Mouse (Mus musculus) neural tube, embryonic 13.5 days (tissue): ENCODE data around the gene Fkbp3. TPM values are rescaled to one million over a fixed set of nuclear protein-coding genes. Genes with fewer than 3 reads are reported as not detected.
"Not testable (repeated sequence)": the region's sequence is repeated elsewhere in the genome, so short reads cannot be mapped to it uniquely, and the experiment has no call there.

Source experiments
- ATAC-seq: fragments of 200-750 bp; cut with Nextera tagmentation; 2 replicates; pipeline ENCODE4 v1.8.0; 2017; ENCODE audit warnings: low read depth, mild to moderate bottlenecking, moderate TSS enrichment, moderate library complexity
- H3K27ac ChIP-seq: fragments of 300-500 bp; sonication (generic); replicated peaks from 2 replicates; pipeline ENCODE4 v1.5.1; 2015; ENCODE audit warnings: moderate library complexity, mild to moderate bottlenecking, inconsistent platforms
- H3K27me3 ChIP-seq: fragments of 300-500 bp; sonication (generic); 2 replicates; pipeline ENCODE4 v1.6.1; 2015; ENCODE audit warnings: mild to moderate bottlenecking, inconsistent platforms
- H3K36me3 ChIP-seq: fragments of 300-500 bp; sonication (generic); 2 replicates; pipeline ENCODE4 v1.6.1; 2015; ENCODE audit warnings: mild to moderate bottlenecking, inconsistent platforms
- H3K4me1 ChIP-seq: fragments of 300-500 bp; sonication (generic); replicated peaks from 2 replicates; pipeline ENCODE4 v1.6.1; 2015; ENCODE audit warnings: inconsistent platforms
- H3K4me2 ChIP-seq: fragments of 300-500 bp; sonication (generic); 2 replicates; pipeline ENCODE4 v1.6.1; 2015; ENCODE audit warnings: inconsistent platforms, mild to moderate bottlenecking, moderate library complexity
- H3K4me3 ChIP-seq: fragments of 300-500 bp; sonication (generic); 2 replicates; pipeline ENCODE4 v1.5.1; 2015; ENCODE audit warnings: mild to moderate bottlenecking, inconsistent platforms
- H3K9ac ChIP-seq: fragments of 300-500 bp; sonication (generic); 2 replicates; pipeline ENCODE4 v1.6.1; 2015; ENCODE audit warnings: moderate library complexity, mild to moderate bottlenecking, inconsistent platforms
- H3K9me3 ChIP-seq: fragments of 300-500 bp; sonication (generic); 2 replicates; pipeline ENCODE4 v1.6.1; 2016; ENCODE audit warnings: inconsistent platforms
- WGBS: fragments of 180-500 bp; shearing (Covaris S2); methylation state at CpG from one replicate; pipeline ENCODE4 v1.1.7; 2015; 5-methylcytosine and 5-hydroxymethylcytosine counted together
- polyA plus RNA-seq: library from polyadenylated mRNA; unstranded; fragments of >200 nt; fragmentation: Nextera tagmentation; extraction: Ambion mirVana; gene quantifications from 2 replicates; pipeline ENCODE4 v1.2.1, GENCODE M21; 2015

Gene Fkbp3
- 460 and 490 TPM in 2 replicates for polyA plus RNA-seq

DNA sequence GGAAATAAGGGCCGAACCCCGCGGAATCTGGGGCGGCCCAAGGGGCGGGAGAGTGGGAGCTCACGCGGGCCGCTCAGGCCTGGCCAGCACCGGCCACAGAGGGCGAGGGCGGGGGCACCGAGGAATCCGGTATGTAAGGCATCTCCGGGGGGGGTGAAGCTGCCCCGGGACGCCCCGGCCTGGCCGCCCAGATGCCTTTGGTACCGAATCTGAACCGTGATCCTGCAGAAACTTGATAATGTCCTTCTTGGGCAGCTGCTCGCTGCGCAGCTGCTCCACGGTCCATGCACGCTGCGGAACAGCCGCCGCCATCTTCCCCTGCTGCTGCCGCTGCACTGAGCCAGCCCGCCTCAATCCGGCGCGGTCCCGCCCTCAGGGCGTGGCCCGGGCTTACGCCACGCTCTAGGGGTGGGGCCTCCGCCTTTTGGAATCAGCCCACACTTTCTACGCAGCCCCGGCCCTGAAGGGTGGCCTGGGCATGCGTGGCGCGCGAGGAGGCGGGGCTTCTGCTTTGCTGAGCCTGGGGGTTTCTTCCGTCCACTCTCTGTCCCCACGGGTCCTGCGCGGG is at the start of gene Fkbp3:
TSS of gene Fkbp3 (minus strand) at position 397 of the 568 bp plus-strand sequence.
- H3K27ac ChIP-seq, result peak within 1 kb of the TSS; percentile 94
- under 1% methylated on average over 49 of the region's 49 CpGs for WGBS
- peak; percentile 99 for ATAC-seq

GRCm38 (mm10) chr12:65119451-65119850 is 45.6 kb upstream of the Fkbp3 start:
- Histone ChIP-seq H3K4me2 (no peak overlapping the region), H3K4me1 (no peaks in the 10 kb centered on the region), H3K9ac (no peak overlapping the region), H3K36me3 (peaks cover 69% of the 10 kb centered on the region), H3K27me3 (no peaks in the 10 kb centered on the region), H3K27ac (no peak overlapping the region), H3K9me3 (no peaks in the 10 kb centered on the region), H3K4me3 (no peak overlapping the region)
- no peak for ATAC-seq
- WGBS, result 88% methylated on average over 5 of the region's 5 CpGs

More for the DNA sequence above, at the start of gene Fkbp3:
- Histone ChIP-seq H3K4me2 (peak within 1 kb of the TSS; percentile 72), H3K36me3 (peaks cover 8% of the 10 kb centered on the region), H3K4me3 (peak within 1 kb of the TSS; percentile 87), H3K9me3 (no peaks in the 10 kb centered on the region), H3K9ac (peak within 1 kb of the TSS; percentile 95), H3K4me1 (peaks cover 46% of the 10 kb centered on the region), H3K27me3 (no peaks in the 10 kb centered on the region)

DNA sequence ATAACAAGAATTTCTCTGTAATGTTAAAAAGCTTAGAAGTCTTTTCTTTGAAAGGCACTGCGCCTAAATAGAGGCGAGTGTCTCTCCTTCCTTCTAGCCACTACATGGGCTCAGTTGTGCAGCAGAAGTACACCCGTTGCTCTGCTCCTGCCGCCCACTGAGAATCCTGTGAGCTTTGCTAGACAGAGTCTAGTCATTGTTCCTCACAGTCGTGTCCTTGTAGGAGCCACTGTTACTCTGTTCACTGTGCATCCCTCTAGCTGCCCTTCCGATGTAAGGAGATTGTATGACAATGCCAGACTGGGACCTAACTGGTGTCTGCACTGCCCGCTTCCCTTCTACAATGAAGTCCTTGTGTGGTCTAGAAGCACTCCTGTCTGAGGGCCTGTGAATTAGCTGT is 45.2 kb upstream of the Fkbp3 start:
- Histone ChIP-seq H3K4me3 (no peak overlapping the region), H3K27me3 (no peaks in the 10 kb centered on the region), H3K9ac (no peak overlapping the region), H3K4me2 (no peak overlapping the region), H3K27ac (no peak overlapping the region), H3K4me1 (no peaks in the 10 kb centered on the region), H3K36me3 (peaks cover 70% of the 10 kb centered on the region), H3K9me3 (no peaks in the 10 kb centered on the region)
- WGBS, result 81% methylated on average over 7 of the region's 7 CpGs
- ATAC-seq, result no peak

DNA sequence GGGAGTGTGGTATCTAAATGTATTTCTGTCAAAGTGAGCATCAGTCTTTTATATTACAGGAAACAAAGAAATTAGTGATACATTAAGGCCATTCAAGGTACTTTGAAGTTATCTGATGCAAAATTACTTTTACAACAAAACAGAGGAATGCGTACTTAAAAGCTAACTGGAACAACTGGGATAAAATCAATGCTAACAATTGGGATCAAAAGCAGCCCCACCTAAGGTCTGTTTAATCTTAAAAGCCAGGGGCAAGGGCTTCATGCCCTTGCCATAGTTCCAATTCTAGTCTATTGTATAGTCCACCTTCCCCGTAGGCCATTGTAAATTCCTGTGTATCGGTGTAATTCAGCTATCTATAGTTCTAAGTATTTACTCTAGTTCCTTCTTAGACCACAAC is 41.2 kb upstream of the Fkbp3 start:
- 97% methylated on average over 3 of the region's 3 CpGs for WGBS
- not testable (repeated sequence) for H3K27me3 ChIP-seq, H3K9me3 ChIP-seq, ATAC-seq, H3K9ac ChIP-seq, H3K4me3 ChIP-seq, H3K27ac ChIP-seq, H3K4me1 ChIP-seq, H3K4me2 ChIP-seq
- H3K36me3 ChIP-seq, result peaks cover 44% of the 10 kb centered on the region

DNA sequence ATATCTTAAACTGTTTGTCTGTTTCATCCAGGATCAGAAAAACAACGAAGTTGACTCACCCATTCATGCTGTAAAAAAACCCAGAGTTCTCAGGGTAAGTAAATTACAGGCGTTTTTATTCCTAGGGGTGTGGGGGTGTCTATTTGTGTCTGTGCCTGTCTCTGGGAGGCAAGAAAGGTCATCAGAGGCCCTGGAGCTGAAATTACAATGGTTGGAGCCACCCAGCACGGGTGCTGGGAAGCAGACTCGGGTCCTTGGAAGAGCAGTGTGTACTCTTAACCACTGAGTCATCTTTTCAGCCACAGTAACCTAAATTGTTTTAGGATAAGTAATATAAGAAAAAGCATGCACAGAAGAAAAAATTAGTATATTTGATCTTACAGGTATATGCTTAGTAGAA is 40.1 kb upstream of the Fkbp3 start:
- H3K9me3 ChIP-seq, result no peaks in the 10 kb centered on the region
- no peaks in the 10 kb centered on the region for H3K4me1 ChIP-seq
- no peak for ATAC-seq
- no peak overlapping the region for H3K4me2 ChIP-seq
- H3K4me3 ChIP-seq, result no peak overlapping the region
- no peak overlapping the region for H3K9ac ChIP-seq
- H3K27me3 ChIP-seq, result no peaks in the 10 kb centered on the region
- H3K27ac ChIP-seq, result no peak overlapping the region
- 93% methylated on average over 4 of the region's 4 CpGs for WGBS
- H3K36me3 ChIP-seq, result peaks cover 35% of the 10 kb centered on the region

GRCm38 (mm10) chr12:65112811-65113210 is 39.0 kb upstream of the Fkbp3 start:
- 94% methylated on average over 1 of the region's 1 CpGs for WGBS
- no peaks in the 10 kb centered on the region for H3K4me1 ChIP-seq
- H3K4me2 ChIP-seq, result no peak overlapping the region
- H3K27ac ChIP-seq, result no peak overlapping the region
- no peak overlapping the region for H3K4me3 ChIP-seq
- no peak overlapping the region for H3K9ac ChIP-seq
- ATAC-seq, result no peak
- peaks cover 32% of the 10 kb centered on the region for H3K36me3 ChIP-seq
- no peaks in the 10 kb centered on the region for H3K9me3 ChIP-seq
- no peaks in the 10 kb centered on the region for H3K27me3 ChIP-seq

DNA sequence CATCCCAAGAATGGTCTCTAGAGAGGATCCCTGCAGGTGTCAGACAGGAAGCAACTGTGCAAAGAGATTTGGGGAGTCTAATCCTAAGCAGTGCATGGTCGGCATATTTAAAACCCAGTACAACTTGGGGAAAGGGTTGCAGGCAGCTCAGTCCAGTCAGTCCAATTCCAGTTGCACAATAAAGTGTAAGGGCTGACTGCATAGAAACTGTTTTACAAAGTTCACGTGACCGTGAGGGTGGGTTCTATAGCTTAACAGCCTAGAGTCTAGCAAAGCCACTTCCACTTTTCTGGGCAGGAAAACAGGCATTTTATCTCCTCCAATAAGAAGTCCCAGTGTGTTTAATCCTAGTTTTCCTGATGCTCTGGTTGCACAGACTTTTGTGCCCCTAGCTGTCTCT is 37.7 kb upstream of the Fkbp3 start:
- H3K9me3 ChIP-seq, result no peaks in the 10 kb centered on the region
- no peak overlapping the region for H3K4me3 ChIP-seq
- peaks cover 31% of the 10 kb centered on the region for H3K36me3 ChIP-seq
- no peak overlapping the region for H3K9ac ChIP-seq
- no peaks in the 10 kb centered on the region for H3K27me3 ChIP-seq
- H3K4me1 ChIP-seq, result no peaks in the 10 kb centered on the region
- H3K4me2 ChIP-seq, result no peak overlapping the region
- no peak for ATAC-seq
- H3K27ac ChIP-seq, result no peak overlapping the region
- 95% methylated on average over 3 of the region's 3 CpGs for WGBS

GRCm38 (mm10) chr12:65108746-65109145 is 34.9 kb upstream of the Fkbp3 start:
- Histone ChIP-seq H3K4me1 (no peaks in the 10 kb centered on the region), H3K4me3 (no peak overlapping the region), H3K4me2 (no peak overlapping the region), H3K9ac (no peak overlapping the region), H3K36me3 (peaks cover 40% of the 10 kb centered on the region), H3K27ac (no peak overlapping the region), H3K27me3 (no peaks in the 10 kb centered on the region), H3K9me3 (no peaks in the 10 kb centered on the region)
- 80% methylated on average over 1 of the region's 1 CpGs for WGBS
- no peak for ATAC-seq

- H3K4me2 ChIP-seq, result peak overlapping the region; percentile 72
- peak overlapping the region; percentile 81 for H3K9ac ChIP-seq
- 84% methylated on average over 9 of the region's 9 CpGs for WGBS
- peak overlapping the region; percentile 87 for H3K4me3 ChIP-seq
- no peak for ATAC-seq
- H3K36me3 ChIP-seq, result peaks cover 14% of the 10 kb centered on the region
- peaks cover 48% of the 10 kb centered on the region for H3K4me1 ChIP-seq
- H3K27me3 ChIP-seq, result no peaks in the 10 kb centered on the region
- H3K9me3 ChIP-seq, result no peaks in the 10 kb centered on the region
- no peak overlapping the region for H3K27ac ChIP-seq
Measured at GRCm38 (mm10) chr12:65076906-65077305, 3.1 kb upstream of the Fkbp3 start.

- Histone ChIP-seq H3K9ac (peak overlapping the region; percentile 81), H3K4me3 (peak overlapping the region; percentile 87), H3K4me1 (peaks cover 48% of the 10 kb centered on the region), H3K27me3 (no peaks in the 10 kb centered on the region), H3K27ac (peak overlapping the region; percentile 94), H3K4me2 (peak overlapping the region; percentile 72), H3K36me3 (peaks cover 11% of the 10 kb centered on the region), H3K9me3 (no peaks in the 10 kb centered on the region)
- WGBS, result under 1% methylated on average over 41 of the region's 41 CpGs
- ATAC-seq, result peak; percentile 4
Measured at GRCm38 (mm10) chr12:65075733-65076310, 2.0 kb upstream of the Fkbp3 start.

GRCm38 (mm10) chr12:65075085-65075732 is 1.4 kb upstream of the Fkbp3 start, which contains the start of gene Fancm:
Gene Fancm (plus strand): TSS chr12:65075603.
- H3K9ac ChIP-seq, result peak within 1 kb of the TSS; percentile 81
- H3K27ac ChIP-seq, result peak within 1 kb of the TSS; percentile 94
- no peaks in the 10 kb centered on the region for H3K9me3 ChIP-seq
- H3K4me2 ChIP-seq, result peak within 1 kb of the TSS; percentile 72
- H3K36me3 ChIP-seq, result peaks cover 5% of the 10 kb centered on the region
- WGBS, result 2% methylated on average over 39 of the region's 39 CpGs
- H3K27me3 ChIP-seq, result no peaks in the 10 kb centered on the region
- H3K4me3 ChIP-seq, result peak within 1 kb of the TSS; percentile 87
- ATAC-seq, result peak; percentile 37
- peaks cover 48% of the 10 kb centered on the region for H3K4me1 ChIP-seq

DNA sequence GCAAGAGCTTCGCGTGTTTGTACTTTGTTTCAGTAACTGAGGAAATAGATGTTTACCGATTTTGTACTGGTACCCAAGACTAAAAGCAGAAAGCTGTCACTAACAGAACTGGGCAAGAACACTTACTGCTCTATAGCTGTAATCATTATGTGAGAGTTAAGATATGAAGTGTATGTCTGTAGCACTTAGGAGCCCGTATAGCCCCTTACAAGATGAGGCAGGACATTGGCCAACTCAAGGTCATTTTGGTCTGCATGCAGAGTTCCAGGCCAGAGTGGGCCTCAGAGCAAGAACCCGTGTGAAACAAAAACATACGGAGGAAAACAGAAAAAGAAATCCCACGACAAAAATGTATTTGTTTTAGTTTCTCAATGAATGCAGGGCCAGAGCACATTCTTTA is 844 bp upstream of the Fkbp3 start:
- H3K9me3 ChIP-seq, result no peaks in the 10 kb centered on the region
- WGBS, result 46% methylated on average over 7 of the region's 7 CpGs
- H3K27ac ChIP-seq, result peak overlapping the region; percentile 94
- H3K36me3 ChIP-seq, result peaks cover 1% of the 10 kb centered on the region; the same call in 1 of the 2 replicates
- peaks cover 48% of the 10 kb centered on the region for H3K4me1 ChIP-seq
- H3K27me3 ChIP-seq, result no peaks in the 10 kb centered on the region
- H3K9ac ChIP-seq, result peak overlapping the region; percentile 60
- H3K4me2 ChIP-seq, result peak overlapping the region; percentile 72
- ATAC-seq, result no peak
- H3K4me3 ChIP-seq, result peak overlapping the region; percentile 87
